Mouse (Mus musculus): Measurements from ENCODE around the gene Nap1l4. TPM values are rescaled to one million over a fixed set of nuclear protein-coding genes. Genes with fewer than 3 reads are reported as not detected.

Nap1l4 gene
- total RNA-seq, 1 experiment from 2014 or later, result 212 TPM

DNA sequence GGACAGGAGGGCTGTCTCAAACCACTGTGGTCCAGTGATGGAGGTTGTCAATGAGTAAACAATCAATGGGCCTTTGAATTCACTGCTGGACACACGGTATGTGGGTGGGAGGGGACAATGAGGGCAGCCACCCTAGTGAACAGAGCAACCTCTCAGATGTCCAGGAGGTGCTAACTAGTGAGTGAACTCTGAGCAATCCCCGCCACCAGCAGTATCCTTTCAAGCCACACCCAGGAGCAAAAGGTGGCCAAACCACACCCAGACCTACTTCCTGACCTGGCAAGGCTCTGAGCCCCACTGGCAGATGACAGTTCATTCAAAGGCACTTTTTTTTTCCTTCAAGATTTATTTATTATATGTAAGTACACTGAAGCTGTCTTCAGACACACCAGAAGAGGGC lies 48.0 kb downstream of the Nap1l4 start:
- no peak for ATAC-seq (replicated peaks in 1 of 2; ENCODE audit: insufficient read depth in 1 of 2, low FRiP score in 2 of 2, low TSS enrichment in 1 of 2, low read depth in 1 of 2, poor library complexity in 2 of 2, severe bottlenecking in 2 of 2)

DNA sequence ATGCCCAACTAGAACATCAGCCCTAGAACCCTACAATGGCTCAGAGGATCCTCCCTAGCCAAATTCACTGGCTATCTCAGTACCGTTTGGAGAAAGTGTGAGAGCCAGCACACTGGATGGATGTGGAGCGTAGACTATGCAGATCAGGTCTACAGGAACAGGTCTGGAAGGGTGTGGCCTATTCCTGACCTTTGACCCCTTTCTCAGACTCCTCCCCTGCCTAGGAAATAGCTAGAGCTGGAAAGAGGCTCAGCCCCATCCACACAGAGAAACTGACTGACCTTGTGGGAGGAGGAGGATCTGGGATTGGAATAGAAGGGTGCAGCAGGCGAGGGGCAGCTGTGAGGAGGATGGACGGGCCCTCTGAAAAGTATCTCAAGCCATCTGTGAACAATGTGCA lies 50.3 kb downstream of the Nap1l4 start:
- no peak for ATAC-seq (replicated peaks in 1 of 2; ENCODE audit: insufficient read depth in 1 of 2, low FRiP score in 2 of 2, low TSS enrichment in 1 of 2, low read depth in 1 of 2, poor library complexity in 2 of 2, severe bottlenecking in 2 of 2)

DNA sequence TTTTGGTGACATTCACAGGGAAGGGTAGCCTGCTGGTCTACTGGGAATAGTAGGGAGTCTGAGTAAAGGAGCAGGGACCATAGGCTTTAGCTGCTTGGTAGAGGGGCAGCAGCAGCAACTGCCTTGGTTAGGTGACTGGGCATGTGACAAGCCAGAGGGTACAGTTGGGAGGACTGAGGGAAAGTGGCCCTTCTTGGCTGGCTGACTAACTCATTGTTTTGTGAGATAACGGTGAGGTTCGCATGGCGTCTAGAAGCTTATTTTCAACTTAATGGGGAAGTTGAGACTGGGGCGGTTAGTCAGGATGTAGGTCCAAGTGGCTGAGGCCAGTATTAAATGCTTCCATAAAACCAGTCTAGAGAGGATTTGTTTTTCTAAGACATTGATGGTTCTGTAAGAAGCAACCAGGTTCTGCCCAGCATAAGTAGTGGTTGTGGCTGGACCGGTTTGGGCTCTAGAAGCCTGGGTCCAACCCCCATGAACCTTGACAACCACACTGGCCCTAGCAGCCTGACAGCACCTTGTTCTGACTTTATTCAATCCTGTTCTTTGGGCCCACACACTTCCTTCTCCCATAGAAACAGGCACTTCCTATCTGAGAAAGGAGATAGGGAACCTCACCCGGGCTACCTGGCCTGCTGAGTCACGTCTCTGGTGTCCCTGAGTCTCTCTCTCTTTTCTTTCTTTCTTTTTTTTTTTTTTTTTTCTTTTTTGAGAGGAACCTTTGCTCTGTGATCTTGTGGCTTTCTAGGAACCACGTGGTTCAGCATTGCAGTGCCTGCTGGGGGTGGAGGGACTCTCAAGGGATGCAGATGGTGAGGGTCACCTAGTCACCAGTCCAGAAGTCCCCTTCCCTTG lies 53.6 kb downstream of the Nap1l4 start:
- ATAC-seq (replicated peaks in 1 of 2; ENCODE audit: insufficient read depth in 1 of 2, low FRiP score in 2 of 2, low TSS enrichment in 1 of 2, low read depth in 1 of 2, poor library complexity in 2 of 2, severe bottlenecking in 2 of 2), result peak; percentile 46 to 55

DNA sequence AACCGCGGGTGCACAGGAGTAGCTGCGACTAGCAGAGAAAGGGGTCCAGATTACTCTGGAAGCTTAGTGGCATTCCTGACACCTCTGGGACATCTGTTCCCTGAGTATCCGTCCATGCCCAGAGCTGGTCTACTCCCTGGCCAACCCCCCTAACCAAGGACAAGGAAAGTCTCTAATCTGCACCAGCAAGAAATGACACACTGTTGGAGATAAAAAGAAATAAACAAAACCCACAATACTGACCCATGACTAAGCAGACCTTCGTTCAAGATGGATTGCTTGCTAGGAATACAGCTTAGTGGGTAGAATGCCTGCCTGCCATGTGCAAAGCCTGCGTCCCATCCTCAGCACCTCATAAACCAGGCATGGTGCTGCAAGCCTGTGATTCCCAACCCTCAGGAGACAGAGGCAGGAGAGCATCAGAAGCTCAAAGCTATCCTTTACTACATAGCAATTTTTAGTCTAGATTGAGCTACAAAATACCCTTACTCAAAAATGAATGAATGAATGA lies 55.2 kb downstream of the Nap1l4 start:
- ATAC-seq (replicated peaks in 1 of 2; ENCODE audit: insufficient read depth in 1 of 2, low FRiP score in 2 of 2, low TSS enrichment in 1 of 2, low read depth in 1 of 2, poor library complexity in 2 of 2, severe bottlenecking in 2 of 2), result no peak

DNA sequence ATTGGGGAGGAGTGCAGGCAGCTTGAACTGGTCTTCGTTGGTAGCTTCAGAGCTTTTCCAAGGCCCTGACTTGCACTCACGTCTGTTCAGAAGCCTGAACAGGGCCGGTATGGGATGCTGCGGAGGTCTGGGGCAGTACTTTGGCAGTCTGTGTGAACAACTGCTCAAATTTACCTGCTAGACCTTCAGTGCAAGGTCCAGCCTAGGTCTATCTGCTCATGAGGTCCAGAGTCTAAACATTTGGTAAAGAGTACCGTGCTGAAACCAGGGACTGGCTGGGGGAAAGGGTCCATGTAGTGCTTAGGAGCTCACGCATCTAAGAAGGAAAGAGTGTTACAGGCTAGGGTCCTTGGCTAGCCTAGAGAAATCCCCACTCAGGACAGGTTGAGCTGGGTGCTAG lies 59.2 kb downstream of the Nap1l4 start:
- ATAC-seq (replicated peaks in 1 of 2; ENCODE audit: insufficient read depth in 1 of 2, low FRiP score in 2 of 2, low TSS enrichment in 1 of 2, low read depth in 1 of 2, poor library complexity in 2 of 2, severe bottlenecking in 2 of 2), result no peak

DNA sequence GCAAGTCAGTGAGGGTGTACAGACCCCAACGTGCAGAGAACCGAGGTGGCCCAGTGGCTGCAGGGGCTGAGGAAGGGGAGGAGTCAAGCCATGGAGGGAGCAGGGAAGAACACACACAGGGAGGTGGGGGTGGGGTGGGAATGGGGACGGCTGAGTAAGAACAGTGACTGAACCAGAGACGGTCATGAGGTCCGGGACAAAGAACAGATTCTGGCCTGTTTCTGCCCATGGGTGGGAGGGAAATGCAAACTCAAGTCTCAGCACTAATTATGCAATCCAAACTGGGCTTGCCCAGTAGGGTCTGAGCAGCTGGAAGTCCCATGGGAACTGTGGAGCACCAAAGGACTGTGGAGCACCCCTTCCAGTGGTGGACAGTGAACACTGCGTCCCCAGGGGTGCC lies 66.4 kb downstream of the Nap1l4 start:
- ATAC-seq (replicated peaks in 1 of 2; ENCODE audit: insufficient read depth in 1 of 2, low FRiP score in 2 of 2, low TSS enrichment in 1 of 2, low read depth in 1 of 2, poor library complexity in 2 of 2, severe bottlenecking in 2 of 2), result no peak

DNA sequence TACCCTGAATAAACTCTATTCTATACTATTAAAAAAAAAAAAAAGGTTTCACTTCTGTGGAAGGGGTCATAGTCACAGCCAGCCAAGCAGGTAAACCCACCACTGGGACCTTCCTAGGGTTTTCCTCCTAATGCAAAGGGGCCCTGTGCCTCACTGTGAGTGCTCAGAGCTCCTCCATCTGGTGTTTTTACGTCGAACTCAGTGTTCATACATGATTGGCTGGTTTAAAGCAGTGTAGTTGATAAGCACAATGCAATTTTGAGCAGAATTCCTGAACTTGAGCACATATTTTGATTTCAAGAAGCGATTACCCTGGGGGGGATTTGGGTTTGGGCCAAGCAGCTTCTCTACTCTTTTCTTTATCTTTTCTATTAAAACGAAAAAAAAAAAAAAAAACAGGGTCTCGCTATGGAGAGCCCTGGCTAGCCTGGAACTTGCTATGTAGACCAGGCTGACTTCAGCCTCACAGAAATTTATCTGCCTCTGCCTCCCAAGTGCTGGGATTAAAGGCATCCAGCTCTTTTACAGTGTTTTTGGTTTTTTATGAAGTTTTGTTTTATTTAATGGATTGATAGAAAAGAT lies 67.0 kb downstream of the Nap1l4 start:
- ATAC-seq (replicated peaks in 1 of 2; ENCODE audit: insufficient read depth in 1 of 2, low FRiP score in 2 of 2, low TSS enrichment in 1 of 2, low read depth in 1 of 2, poor library complexity in 2 of 2, severe bottlenecking in 2 of 2), result no peak

DNA sequence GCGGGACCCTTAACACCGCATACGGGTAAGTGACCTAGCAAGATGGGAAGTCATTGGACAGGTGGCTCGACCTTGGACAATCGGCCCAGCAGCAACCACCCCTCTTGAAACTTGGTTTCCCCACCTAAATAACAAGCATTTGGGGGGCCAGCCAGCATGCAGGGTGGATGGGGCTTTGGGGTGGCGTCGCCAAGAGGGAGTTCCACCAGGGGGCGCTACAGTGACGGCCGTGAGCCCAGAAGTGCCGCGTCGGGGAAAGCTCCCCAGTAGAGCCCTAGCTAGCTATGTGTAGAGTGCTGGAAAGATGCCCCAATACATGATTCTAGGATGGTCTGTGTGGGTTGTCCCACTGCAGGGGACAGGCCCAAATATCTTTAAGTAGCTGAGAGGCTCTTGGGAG lies 68.4 kb downstream of the Nap1l4 start:
- ATAC-seq (replicated peaks in 1 of 2; ENCODE audit: insufficient read depth in 1 of 2, low FRiP score in 2 of 2, low TSS enrichment in 1 of 2, low read depth in 1 of 2, poor library complexity in 2 of 2, severe bottlenecking in 2 of 2), result peak; percentile 65 to 83

DNA sequence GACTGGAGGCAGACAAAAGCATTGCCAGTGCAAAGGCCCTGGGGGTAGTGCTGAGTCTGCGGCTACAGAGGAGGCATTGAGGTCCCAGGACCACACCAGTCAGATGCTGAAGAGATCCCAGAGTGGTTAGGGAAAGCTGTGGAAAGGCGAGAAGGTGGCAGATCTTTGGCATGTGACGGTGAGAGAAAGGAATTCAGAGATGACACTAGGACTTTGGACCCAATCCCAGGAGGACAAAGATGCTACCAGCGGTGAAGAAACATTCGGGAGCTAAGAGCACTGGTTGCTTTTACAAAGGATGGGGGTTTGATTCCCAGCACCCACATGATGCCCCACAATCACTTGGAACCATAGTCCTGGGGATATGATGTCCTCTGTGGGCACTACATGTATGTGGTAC lies 71.1 kb downstream of the Nap1l4 start:
- ATAC-seq (replicated peaks in 1 of 2; ENCODE audit: insufficient read depth in 1 of 2, low FRiP score in 2 of 2, low TSS enrichment in 1 of 2, low read depth in 1 of 2, poor library complexity in 2 of 2, severe bottlenecking in 2 of 2), result no peak

DNA sequence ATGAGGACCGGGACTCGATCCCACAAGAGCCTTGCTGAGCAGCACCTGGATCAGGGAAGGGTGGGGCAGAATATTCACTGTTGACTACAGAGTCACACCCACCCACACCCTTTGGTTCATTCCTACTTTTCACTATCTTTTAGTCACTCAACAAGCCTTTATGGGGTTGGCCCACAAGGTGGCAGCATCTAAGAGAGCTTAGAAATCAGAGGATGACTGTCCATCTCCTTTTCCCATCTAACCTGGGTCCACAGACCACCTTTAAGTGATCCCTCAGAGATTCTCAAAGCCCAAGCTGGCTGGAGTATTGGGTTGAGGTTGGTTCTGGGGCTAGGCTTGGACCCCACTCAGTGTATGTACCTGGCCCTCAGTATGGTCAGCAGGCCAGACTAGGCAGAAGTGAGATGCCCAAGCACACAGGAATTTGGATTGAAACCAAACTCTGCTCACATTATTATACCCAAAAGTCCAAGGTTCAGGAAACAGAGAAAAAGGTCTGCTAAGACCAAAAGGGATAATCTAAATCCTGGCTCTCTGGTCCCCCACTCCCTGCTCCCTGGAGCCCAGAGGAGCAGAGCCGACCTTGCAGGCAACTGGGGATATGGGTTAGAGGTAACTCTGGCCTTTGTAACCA lies 72.1 kb downstream of the Nap1l4 start:
- no peak for ATAC-seq (replicated peaks in 1 of 2; ENCODE audit: insufficient read depth in 1 of 2, low FRiP score in 2 of 2, low TSS enrichment in 1 of 2, low read depth in 1 of 2, poor library complexity in 2 of 2, severe bottlenecking in 2 of 2)

DNA sequence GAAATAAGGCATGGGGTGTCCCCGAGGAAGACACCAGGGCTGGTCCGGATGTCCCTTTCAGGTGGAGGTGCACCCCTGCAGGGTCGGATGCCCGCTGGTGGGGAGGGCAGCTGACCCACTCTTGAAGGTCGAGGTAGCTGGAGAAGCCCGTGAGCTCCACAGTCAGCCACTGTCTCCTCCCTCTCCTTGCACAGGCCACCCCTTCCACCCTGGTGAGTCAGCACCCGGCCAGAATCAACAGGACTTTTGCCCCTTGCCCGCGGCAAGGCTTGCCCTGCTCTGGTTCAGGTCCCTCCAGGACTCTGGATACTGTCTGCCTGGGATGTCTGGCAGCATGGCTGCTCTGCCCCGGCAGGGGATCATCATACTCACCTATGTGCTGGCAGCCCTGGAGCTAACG lies 73.0 kb downstream of the Nap1l4 start:
- no peak for ATAC-seq (replicated peaks in 1 of 2; ENCODE audit: insufficient read depth in 1 of 2, low FRiP score in 2 of 2, low TSS enrichment in 1 of 2, low read depth in 1 of 2, poor library complexity in 2 of 2, severe bottlenecking in 2 of 2)

DNA sequence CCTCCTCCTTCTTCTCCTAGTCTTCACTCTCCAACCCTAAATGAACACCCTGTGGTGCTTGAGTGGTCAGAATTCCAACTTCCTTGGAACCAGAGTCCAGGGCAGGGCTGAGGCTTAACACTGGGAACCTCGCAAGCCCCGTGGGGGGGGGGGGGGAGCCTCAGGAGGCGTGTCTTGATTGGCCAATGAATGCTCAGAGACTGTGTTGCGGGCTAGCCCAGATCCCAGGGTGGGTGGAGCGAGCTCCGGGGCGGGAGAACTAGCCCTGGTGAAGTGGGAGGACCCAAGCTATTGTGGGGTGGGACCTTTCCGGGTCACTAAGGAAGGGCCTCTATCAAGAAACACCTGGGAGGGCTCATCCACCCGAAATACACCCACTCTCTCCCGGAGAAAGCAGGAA lies 74.1 kb downstream of the Nap1l4 start:
- no peak for ATAC-seq (replicated peaks in 1 of 2; ENCODE audit: insufficient read depth in 1 of 2, low FRiP score in 2 of 2, low TSS enrichment in 1 of 2, low read depth in 1 of 2, poor library complexity in 2 of 2, severe bottlenecking in 2 of 2)

DNA sequence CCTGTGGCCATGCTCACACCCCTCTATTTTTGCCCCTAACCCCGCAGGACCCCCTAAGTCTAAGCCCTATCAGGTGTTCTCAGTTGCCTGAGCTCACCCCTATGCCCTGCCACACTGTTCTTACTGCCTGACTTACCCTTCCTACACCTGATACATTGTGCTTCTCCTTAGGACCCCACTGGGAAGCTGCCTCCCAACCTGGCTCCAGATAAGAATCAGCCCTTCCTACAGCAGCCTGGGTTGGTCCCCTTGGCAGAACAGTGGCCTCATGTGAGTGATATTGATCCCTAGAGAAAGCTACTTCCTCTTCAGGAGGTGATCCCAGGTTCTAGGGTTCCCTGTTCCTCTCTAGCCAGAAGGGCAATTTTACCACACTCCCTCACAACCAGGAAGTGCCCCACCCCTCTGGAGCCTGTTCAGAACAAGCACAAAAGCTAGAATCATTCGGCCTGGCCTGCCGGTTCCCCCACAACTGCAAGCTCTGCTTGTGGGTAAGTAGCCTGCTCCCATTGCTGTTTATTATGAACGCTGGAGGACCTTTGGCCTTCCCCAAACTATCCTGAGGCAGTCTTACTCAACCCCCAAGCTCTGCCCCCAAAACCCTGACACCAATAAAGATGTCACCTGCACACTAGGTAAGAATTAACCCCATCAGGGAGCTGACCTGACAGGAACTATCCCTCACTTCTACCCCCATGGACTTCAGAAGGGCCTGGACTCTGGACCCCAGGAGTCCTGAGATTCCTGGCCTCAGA lies 75.4 kb downstream of the Nap1l4 start, which contains the start of gene Slc22a18:
Gene Slc22a18 (plus strand): TSS at position 390 of the 755 bp plus-strand sequence.
- peak; percentile 59 to 74 for ATAC-seq (replicated peaks in 1 of 2; ENCODE audit: insufficient read depth in 1 of 2, low FRiP score in 2 of 2, low TSS enrichment in 1 of 2, low read depth in 1 of 2, poor library complexity in 2 of 2, severe bottlenecking in 2 of 2)

DNA sequence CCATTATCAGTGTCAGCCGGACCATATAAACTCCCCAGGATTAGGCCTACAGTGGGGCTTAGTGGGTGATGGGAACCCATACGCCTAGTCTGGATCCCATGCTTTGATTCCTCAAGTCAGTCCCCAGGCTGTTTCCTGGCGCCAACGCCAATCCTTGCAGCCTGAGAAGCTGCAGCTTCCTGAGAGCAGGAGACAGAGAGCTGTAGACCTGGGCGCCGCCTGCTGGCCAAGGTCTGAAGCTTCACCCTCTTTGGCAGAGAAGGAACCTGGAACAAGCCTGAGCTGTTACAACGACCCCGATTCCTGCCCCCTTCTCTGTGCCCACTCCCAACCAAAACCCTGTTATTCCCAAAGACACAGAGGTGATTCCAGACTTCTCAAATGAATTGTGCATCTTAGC lies 79.0 kb downstream of the Nap1l4 start:
- peak; percentile 29 to 41; a peak in 1 of 4 replicates for ATAC-seq (replicated peaks in 1 of 2; ENCODE audit: insufficient read depth in 1 of 2, low FRiP score in 2 of 2, low TSS enrichment in 1 of 2, low read depth in 1 of 2, poor library complexity in 2 of 2, severe bottlenecking in 2 of 2)

DNA sequence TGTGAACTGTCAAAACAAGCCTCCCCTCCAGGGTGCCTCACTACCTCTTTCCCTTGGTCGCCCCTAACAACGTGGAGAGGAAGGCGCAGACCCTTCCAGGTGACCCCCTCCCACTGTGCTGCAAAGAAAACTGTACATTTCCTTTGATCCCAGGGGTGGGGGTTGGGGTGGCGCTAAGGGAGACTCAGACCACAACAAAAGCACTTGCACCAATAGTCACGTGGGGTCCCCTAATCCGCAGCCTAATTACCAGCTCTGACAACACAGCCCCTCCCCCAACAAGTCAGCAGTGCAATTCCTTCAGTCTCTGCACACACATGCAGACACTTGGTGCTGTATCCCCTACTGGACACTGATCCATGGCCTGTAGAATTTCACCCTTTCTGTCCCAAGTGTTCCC lies 81.2 kb downstream of the Nap1l4 start:
- no peak for ATAC-seq (replicated peaks in 1 of 2; ENCODE audit: insufficient read depth in 1 of 2, low FRiP score in 2 of 2, low TSS enrichment in 1 of 2, low read depth in 1 of 2, poor library complexity in 2 of 2, severe bottlenecking in 2 of 2)

DNA sequence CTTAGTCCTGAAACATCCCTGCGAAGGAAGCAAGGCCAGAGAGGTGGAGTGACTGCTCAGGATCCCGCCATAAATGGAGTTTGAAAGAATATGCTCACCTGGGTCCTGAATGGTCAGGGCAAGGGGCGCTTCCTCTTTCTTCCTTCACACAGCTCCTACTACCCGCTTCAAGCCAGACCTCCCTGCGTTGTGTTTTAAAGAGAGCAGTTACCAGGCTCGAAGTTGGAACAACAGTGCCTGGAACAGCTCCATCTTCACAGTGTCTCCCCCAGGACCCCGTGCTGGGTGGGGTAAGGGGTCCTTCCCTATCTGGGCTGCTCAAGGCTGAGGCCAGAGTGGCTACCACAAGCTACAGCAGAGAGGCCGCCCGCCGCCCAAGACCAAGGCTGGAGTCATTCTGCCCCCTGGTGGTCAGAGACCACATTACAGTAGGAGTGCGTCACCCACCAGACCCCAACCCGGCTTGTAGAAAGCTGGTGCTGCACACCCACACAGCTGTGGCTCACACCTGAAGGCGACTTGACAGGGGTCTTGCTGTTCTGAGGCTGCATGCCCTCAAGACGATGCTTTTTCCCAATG lies 82.7 kb downstream of the Nap1l4 start:
- peak; percentile 51 to 58 for ATAC-seq (replicated peaks in 1 of 2; ENCODE audit: insufficient read depth in 1 of 2, low FRiP score in 2 of 2, low TSS enrichment in 1 of 2, low read depth in 1 of 2, poor library complexity in 2 of 2, severe bottlenecking in 2 of 2)

DNA sequence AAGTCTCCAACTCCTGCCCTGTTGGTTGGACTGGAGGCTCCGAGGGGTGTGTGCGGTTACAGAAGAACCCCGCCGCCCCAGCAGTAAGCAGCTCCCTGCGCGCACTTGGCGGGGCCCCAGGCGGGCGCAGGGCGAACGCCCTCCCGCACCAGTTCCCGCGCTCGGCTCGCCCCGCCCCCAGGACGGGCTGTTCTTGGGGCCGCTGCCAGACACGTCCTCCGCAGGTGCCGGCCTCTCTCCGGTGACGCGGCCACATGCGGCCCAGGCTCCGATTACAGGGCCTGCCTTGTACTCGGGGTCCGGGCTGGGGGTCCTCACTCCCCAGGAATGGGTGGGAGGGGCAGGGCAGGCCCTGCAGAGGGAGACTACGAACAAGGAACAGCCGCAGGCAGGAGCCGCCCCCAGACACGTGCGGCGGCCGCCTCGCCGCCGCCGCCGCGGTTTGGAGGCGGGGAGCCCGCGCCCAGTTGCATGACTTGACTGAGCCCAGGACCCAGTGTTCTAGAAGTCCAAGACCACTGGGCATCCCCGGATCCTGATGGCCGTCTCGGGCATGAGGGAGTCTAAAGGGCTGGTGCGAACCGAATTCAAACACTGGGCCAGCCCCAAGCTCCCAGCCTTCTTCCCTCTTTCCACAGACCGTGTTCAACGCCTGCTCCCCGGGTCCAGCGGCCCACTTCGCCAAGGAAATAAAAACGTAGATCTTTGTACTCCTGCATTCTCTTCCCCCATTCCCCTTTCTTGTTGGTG lies 83.9 kb downstream of the Nap1l4 start:
- no peak for ATAC-seq (replicated peaks in 1 of 2; ENCODE audit: insufficient read depth in 1 of 2, low FRiP score in 2 of 2, low TSS enrichment in 1 of 2, low read depth in 1 of 2, poor library complexity in 2 of 2, severe bottlenecking in 2 of 2)
